Mouse (Mus musculus) kidney, adult 2 months (tissue): ENCODE data around the gene Bcr. TPM values are rescaled to one million over a fixed set of nuclear protein-coding genes. Genes with fewer than 3 reads are reported as not detected.

Experiments used
- DNase-seq: peaks from one replicate; pipeline ENCODE4 v3.0.0; 2021
- H3K27ac ChIP-seq: fragments of 200-500 bp; 2 replicates; pipeline ENCODE4 v1.5.1; 2012; ENCODE audit warnings: low read depth, low read length, control low read depth, inconsistent platforms; ENCODE audit not compliant: insufficient read depth
- H3K27me3 ChIP-seq: fragments of 200-500 bp; replicated peaks from 2 replicates; pipeline ENCODE4 v1.6.1; 2012; ENCODE audit warnings: mild to moderate bottlenecking, moderate library complexity, low read length, inconsistent platforms; ENCODE audit not compliant: control insufficient read depth, insufficient read depth
- H3K36me3 ChIP-seq: fragments of 200-500 bp; 2 replicates; pipeline ENCODE4 v1.6.1; 2012; ENCODE audit warnings: mild to moderate bottlenecking, moderate library complexity, low read length, inconsistent platforms; ENCODE audit not compliant: control insufficient read depth, insufficient read depth
- H3K4me1 ChIP-seq: fragments of 200-500 bp; 2 replicates; pipeline ENCODE4 v1.6.1; 2011; ENCODE audit warnings: low read length; ENCODE audit not compliant: control insufficient read depth, insufficient read depth
- H3K4me3 ChIP-seq: fragments of 200-500 bp; 2 replicates; pipeline ENCODE4 v1.5.1; 2011; ENCODE audit warnings: mild to moderate bottlenecking, low read depth, low read length, control low read depth; ENCODE audit not compliant: insufficient read depth
- CTCF ChIP-seq: fragments of 200-500 bp; conservative IDR thresholded peaks from 2 replicates; pipeline ENCODE4 v1.5.1; 2011; ENCODE audit warnings: low read depth, mild to moderate bottlenecking, control low read depth, low read length, moderate library complexity, mixed read lengths; ENCODE audit not compliant: insufficient read depth, insufficient read length
- POLR2A ChIP-seq: fragments of 200-500 bp; IDR thresholded peaks from one replicate; pipeline ENCODE4 v1.6.1; 2011; ENCODE audit warnings: low read depth, low read length, control low read depth
- WGBS: fragments of 180-500 bp; shearing (Covaris S2); methylation state at CpG from one replicate; pipeline ENCODE4 v1.1.7; 2018; 5-methylcytosine and 5-hydroxymethylcytosine counted together
- polyA plus RNA-seq: library from polyadenylated mRNA; depleted of rRNA; stranded (reverse); fragments of >200 nt; gene quantifications from 2 replicates; pipeline ENCODE4 v1.2.3, GENCODE M21; 2012

The Bcr gene
- polyA plus RNA-seq, 1 experiment, result 28.7 TPM

- peak overlapping the region; percentile 70; the same call in 1 of the 2 replicates for H3K4me3 ChIP-seq
- no peaks in the 10 kb centered on the region for H3K36me3 ChIP-seq
- H3K27me3 ChIP-seq, result no peaks in the 10 kb centered on the region
- DNase-seq, result no peak
- H3K27ac ChIP-seq, result no peak overlapping the region
- 56% methylated on average over 6 of the region's 6 CpGs for WGBS
- TF ChIP-seq CTCF (no peak), POLR2A (no peak)
- peaks cover 28% of the 10 kb centered on the region; the same call in 1 of the 2 replicates for H3K4me1 ChIP-seq
These were observed 2.2 kb downstream of the Bcr start for GRCm38 (mm10) chr10:75062621-75063020.

GRCm38 (mm10) chr10:75063301-75063965, 3.0 kb downstream of the Bcr start:
- peak; percentile 39 for DNase-seq
- Histone ChIP-seq H3K4me3 (peak overlapping the region; percentile 4), H3K36me3 (no peaks in the 10 kb centered on the region), H3K27me3 (no peaks in the 10 kb centered on the region), H3K4me1 (peaks cover 29% of the 10 kb centered on the region; the same call in 1 of the 2 replicates), H3K27ac (no peak overlapping the region)
- TF ChIP-seq POLR2A (no peak), CTCF (no peak)
- 35% methylated on average over 12 of the region's 12 CpGs for WGBS

- Histone ChIP-seq H3K4me1 (peaks cover 33% of the 10 kb centered on the region; the same call in 1 of the 2 replicates), H3K36me3 (no peaks in the 10 kb centered on the region), H3K4me3 (no peak overlapping the region), H3K27ac (no peak overlapping the region), H3K27me3 (no peaks in the 10 kb centered on the region)
- WGBS, result 81% methylated on average over 6 of the region's 6 CpGs
- no peak for TF ChIP-seq CTCF
- TF ChIP-seq POLR2A, result no peak
- no peak for DNase-seq
These were observed 5.3 kb downstream of the Bcr start for GRCm38 (mm10) chr10:75065691-75066090.

GRCm38 (mm10) chr10:75067446-75067845, 7.1 kb downstream of the Bcr start:
- Histone ChIP-seq H3K27ac (no peak overlapping the region), H3K4me3 (no peak overlapping the region), H3K27me3 (no peaks in the 10 kb centered on the region), H3K36me3 (no peaks in the 10 kb centered on the region), H3K4me1 (peaks cover 33% of the 10 kb centered on the region; the same call in 1 of the 2 replicates)
- peak; percentile 54 for DNase-seq
- no peak for TF ChIP-seq CTCF
- no peak for TF ChIP-seq POLR2A

- H3K27ac ChIP-seq, result peak overlapping the region; percentile 49
- WGBS, result 20% methylated on average over 2 of the region's 2 CpGs
These were observed 7.7 kb downstream of the Bcr start for GRCm38 (mm10) chr10:75068086-75068485.

GRCm38 (mm10) chr10:75068624-75069328, 8.4 kb downstream of the Bcr start:
- peak overlapping the region; percentile 57; the same call in 1 of the 2 replicates for H3K27ac ChIP-seq

More at GRCm38 (mm10) chr10:75068086-75068485, 7.7 kb downstream of the Bcr start:
- DNase-seq, result no peak
- Histone ChIP-seq H3K4me1 (peaks cover 29% of the 10 kb centered on the region; the same call in 1 of the 2 replicates), H3K36me3 (no peaks in the 10 kb centered on the region), H3K27me3 (no peaks in the 10 kb centered on the region), H3K4me3 (no peak overlapping the region)
- TF ChIP-seq CTCF (no peak), POLR2A (no peak)

GRCm38 (mm10) chr10:75070281-75070976, 10.0 kb downstream of the Bcr start:
- no peak overlapping the region for H3K27ac ChIP-seq
- DNase-seq, result no peak
- WGBS, result 57% methylated on average over 11 of the region's 11 CpGs
- peaks cover 16% of the 10 kb centered on the region; the same call in 1 of the 2 replicates for H3K4me1 ChIP-seq
- no peaks in the 10 kb centered on the region for H3K36me3 ChIP-seq
- H3K27me3 ChIP-seq, result no peaks in the 10 kb centered on the region
- TF ChIP-seq POLR2A (no peak), CTCF (no peak)
- H3K4me3 ChIP-seq, result no peak overlapping the region

More at GRCm38 (mm10) chr10:75068624-75069328, 8.4 kb downstream of the Bcr start:
- Histone ChIP-seq H3K36me3 (no peaks in the 10 kb centered on the region), H3K4me1 (peaks cover 22% of the 10 kb centered on the region; the same call in 1 of the 2 replicates), H3K4me3 (no peak overlapping the region), H3K27me3 (no peaks in the 10 kb centered on the region)
- TF ChIP-seq CTCF (no peak), POLR2A (no peak)
- WGBS, result 32% methylated on average over 12 of the region's 12 CpGs
- peak; percentile 63 for DNase-seq
